Mouse (Mus musculus) embryo, embryonic 10.5 days (tissue): ENCODE data around the gene BC034090.
"Not testable (repeated sequence)": the region's sequence is repeated elsewhere in the genome, so short reads cannot be mapped to it uniquely, and the experiment has no call there.

Source experiments
- DNase-seq: peaks from one replicate; pipeline ENCODE4 v3.0.0-alpha.2; 2015; ENCODE audit warnings: low spot score

The BC034090 gene

DNA sequence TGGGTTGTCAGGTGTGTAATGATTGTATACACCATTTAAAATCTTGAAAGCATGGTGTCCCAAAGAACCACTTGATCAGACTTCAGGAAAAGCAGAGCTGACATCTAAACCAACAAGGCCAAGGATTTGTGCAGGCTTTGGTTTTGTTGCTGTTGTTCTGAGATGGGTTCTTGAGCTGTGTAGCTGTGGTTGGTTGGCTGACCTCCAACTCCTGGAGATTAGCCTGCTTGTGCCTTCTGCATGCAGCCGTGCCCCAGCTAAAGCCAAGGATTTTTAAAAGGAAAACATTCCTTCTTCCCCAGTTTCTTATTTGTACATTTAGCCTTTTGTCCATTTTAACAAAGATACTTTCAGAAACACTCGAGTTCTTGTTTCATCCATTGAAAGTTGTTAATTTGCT, 52.6 kb downstream of the BC034090 start:
- no peak for DNase-seq

DNA sequence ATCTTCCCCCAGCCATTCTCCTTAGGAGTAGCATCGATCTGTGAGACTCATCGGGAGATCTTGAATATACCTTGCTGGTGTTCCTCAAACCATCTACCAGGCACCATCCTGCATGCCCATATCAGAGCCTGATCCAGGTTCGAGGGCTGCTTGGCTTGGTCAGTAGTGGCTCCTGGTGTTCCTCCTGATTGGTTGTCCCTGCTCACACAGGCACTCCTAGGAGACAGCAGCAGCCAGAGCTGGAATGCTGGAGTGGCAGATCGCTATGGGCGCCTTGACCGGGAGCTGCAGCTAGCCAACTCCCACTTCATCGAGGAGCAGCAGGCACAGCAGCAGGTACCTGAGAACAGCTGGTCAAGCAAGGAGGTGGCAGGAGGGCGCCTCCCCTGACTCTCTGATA, 53.0 kb downstream of the BC034090 start:
- no peak for DNase-seq

DNA sequence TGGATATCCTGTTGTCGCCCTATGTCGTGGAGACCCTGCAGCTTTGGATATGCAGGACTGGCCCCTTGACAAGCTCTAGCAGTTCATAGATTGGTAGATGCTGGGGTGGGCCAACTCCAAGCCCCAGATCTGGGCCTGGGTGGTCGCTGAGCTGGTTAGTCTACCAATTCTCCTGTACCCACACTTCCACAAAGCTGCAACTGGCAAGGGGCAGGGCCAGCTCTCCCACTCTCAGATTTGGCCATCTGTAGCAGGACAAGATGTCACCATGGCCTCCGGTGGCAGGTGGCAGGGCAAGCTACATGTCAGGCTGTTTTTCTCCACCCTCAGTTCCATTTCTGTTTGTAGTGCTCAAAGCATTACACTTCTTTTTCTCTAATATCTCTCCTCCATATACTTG, 55.6 kb downstream of the BC034090 start:
- DNase-seq, result no peak

DNA sequence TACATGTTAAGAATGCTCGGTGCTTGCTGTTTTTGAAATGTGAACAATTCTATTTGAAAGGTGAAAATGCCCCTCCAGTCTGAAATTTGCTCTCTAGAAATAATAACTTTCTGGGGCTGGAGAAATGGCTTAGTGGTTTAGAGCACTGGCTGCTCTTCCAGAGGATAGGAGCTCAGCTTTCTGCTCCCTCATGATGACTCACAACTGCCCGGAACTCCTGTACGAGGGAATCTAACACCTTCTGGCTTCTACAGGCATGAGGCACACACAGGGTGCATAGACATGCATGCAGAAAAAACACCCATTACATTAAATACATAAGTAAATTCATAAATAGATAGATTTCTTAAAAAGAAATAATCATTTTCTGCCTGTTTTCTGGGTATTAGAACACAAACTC, 60.1 kb downstream of the BC034090 start:
- no peak for DNase-seq

DNA sequence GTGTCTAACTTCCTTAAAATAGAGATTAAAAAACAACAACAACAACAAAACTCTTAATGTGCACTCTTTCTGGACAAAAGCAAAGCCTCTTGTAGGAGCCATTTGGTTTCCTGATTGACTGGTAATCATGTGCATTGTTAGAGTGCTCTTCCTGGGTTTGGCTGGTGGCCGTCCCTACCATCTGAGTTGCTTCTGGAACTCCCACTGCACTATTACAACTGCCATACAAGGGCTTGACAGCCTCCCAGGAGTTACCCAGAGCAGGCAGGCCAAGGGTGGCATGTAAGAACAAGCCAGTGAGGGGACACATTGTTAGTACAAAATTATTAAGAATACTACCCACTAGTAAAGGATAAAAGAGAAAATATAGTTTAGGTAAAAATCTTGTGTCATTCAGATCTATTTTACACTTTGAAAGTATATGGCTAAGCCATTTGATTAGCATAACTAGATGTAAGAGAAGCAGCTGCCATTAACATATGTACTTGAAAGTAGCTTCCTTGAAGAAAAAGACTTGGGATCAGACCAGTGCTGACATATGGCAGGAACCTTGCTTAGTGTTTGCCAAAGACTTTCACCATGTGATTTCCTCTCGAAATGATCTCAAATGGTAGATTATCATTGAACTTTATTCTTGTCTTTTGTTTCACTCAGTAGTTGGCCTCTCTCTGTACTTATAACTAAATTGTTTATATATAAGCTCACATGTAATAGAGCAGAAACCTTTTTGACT, 65.9 kb downstream of the BC034090 start:
- DNase-seq, result no peak

DNA sequence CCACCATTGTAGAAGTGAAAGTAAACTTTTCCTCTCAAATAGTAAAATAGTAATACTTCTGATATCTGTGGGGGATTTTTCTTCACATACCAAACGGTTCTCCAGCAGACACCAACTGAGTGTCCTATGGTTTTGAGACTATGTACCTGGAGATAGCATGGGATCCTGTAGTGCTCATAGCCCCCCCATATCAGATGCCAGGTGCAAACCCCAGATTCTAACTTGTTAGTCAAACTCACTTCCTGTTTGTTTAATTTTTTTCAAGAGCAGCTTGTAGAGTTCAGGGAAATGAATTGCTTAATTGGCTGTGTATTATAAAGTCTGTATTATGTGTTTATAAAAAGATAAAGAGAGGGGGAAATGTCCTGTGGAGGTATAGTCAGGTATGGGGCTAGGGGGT, 69.8 kb downstream of the BC034090 start:
- DNase-seq, result no peak

DNA sequence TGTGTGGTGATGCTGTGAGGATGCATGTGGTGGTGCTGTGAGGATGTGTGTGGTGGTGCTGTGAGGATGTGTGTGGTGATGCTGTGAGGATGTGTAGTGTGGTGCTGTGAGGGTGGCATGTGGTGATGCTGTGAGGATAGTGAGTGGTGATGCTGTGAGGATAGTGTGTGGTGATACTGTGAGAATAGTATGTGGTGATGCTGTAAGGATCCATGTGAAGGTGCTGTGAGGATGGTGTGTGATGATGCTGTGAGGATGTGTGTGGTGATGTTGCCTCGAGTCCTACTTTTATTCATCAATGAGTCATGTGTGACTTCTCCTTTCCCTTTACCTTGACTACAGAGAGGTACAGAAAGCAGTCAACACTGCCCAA, 70.6 kb downstream of the BC034090 start:
- DNase-seq, result not testable (repeated sequence)

DNA sequence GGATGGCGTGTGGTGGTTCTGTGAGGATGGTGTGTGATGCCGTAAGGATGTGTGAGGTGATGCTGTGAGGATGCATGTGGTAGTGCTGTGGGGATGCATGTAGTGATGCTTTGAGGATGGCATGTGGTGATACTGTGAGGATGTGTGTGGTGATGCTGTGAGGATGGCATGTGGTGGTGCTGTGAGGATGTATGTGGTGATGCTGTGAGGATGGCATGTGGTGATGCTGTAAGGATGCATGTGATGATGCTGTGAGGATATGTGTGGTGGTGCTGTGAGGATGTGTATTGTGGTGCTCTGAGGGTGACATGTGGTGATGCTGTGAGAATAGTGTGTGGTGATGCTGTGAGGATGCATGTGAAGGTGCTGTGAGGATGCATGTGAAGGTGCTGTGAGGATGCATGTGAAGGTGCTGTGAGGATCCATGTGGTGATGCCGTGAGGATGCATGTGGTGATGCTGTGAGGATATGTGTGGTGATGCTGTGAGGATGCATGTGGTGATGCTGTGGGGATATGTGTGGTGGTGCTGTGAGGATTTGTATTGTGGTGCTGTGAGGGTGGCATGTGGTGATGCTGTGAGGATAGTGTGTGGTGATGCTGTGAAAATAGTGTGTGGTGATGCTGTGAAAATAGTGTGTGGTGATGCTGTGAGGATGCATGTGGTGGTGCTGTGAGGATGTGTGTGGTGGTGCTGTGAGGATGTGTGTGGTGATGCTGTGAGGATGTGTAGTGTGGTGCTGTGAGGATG, 71.2 kb downstream of the BC034090 start:
- DNase-seq, result no peak

DNA sequence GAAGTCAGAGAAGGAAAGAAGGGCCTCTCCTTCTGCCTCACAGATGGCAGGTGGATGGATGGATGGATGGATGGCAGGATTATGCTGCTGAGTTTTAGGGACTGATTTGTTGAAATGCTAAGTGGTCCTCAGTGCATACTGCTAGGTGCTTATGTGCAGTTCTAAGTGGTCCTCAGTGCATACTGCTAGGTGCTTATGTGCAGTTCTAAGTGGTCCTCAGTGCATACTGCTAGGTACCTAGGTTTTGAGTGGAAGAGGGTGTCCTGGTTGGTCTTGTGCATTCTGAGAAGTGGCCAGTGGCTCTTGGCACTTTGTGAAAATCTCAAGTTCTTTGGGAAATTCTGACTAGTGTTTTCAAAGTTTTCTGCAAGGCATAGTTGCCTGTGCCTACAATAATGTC, 74.3 kb downstream of the BC034090 start:
- no peak for DNase-seq

DNA sequence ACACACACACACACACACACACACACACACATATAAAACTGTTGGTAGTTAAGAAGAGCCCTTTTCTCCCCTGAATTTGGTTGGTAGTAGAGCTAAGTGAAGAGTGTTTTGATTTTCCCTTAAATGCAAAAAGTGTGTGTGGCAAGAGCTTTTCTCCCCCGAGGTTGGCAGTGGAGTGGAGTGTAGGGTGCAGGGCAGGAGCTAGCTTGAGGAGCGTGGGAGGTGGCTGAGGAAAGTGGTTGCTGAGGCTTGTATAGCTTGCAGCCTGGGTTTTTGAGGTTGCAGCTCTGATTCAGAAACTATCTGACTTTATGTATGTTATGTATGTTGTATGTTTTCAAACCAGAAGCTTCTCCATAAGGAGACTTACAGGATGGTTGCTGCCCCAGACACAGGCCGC, 76.8 kb downstream of the BC034090 start:
- no peak for DNase-seq
